Mouse (Mus musculus): ENCODE data around the gene Nfyb. TPM values are rescaled to one million over a fixed set of nuclear protein-coding genes. Genes with fewer than 3 reads are reported as not detected.
A peak's percentile ranks its signal among the peaks of the same experiment; 100 is the strongest.

Nfyb gene
- polyA plus RNA-seq, 1 experiment from 2014 or later, result 43.5 TPM

GRCm38 (mm10) chr10:82756466-82756865, 7.5 kb downstream of the Nfyb start:
- H3K4me3 ChIP-seq, result no peak overlapping the region
- ATAC-seq (ENCODE audit: insufficient number of reproducible peaks, low FRiP score, low TSS enrichment, low read depth), result no peak
- WGBS, result 84% methylated on average over 9 of the region's 9 CpGs
- H3K9ac ChIP-seq, result no peak overlapping the region
- H3K27ac ChIP-seq, result no peak overlapping the region
- H3K9me3 ChIP-seq, result no peaks in the 10 kb centered on the region
- peaks cover 93% of the 10 kb centered on the region for H3K36me3 ChIP-seq
- H3K4me2 ChIP-seq, result no peak overlapping the region
- H3K4me1 ChIP-seq, result peaks cover 23% of the 10 kb centered on the region
- H3K27me3 ChIP-seq, result no peaks in the 10 kb centered on the region

- H3K4me2 ChIP-seq, result no peak overlapping the region
- peaks cover 97% of the 10 kb centered on the region for H3K36me3 ChIP-seq
- H3K27ac ChIP-seq, result no peak overlapping the region
- peaks cover 13% of the 10 kb centered on the region; the same call in 1 of the 2 replicates for H3K4me1 ChIP-seq
- H3K9ac ChIP-seq, result no peak overlapping the region
- H3K9me3 ChIP-seq, result no peaks in the 10 kb centered on the region
- no peak for ATAC-seq (ENCODE audit: insufficient number of reproducible peaks, low FRiP score, low TSS enrichment, low read depth)
- 95% methylated on average over 11 of the region's 11 CpGs for WGBS
- no peaks in the 10 kb centered on the region for H3K27me3 ChIP-seq
- no peak overlapping the region for H3K4me3 ChIP-seq
Observed at GRCm38 (mm10) chr10:82755213-82755890, 8.6 kb downstream of the Nfyb start.

GRCm38 (mm10) chr10:82754642-82755041, 9.3 kb downstream of the Nfyb start:
- H3K4me3 ChIP-seq, result no peak overlapping the region
- no peaks in the 10 kb centered on the region for H3K9me3 ChIP-seq
- H3K27ac ChIP-seq, result no peak overlapping the region
- H3K36me3 ChIP-seq, result peaks cover 92% of the 10 kb centered on the region
- 100% methylated on average over 1 of the region's 1 CpGs for WGBS
- H3K9ac ChIP-seq, result no peak overlapping the region
- peaks cover 8% of the 10 kb centered on the region; the same call in 1 of the 2 replicates for H3K4me1 ChIP-seq
- no peaks in the 10 kb centered on the region for H3K27me3 ChIP-seq
- no peak overlapping the region for H3K4me2 ChIP-seq
- no peak for ATAC-seq (ENCODE audit: insufficient number of reproducible peaks, low FRiP score, low TSS enrichment, low read depth)

GRCm38 (mm10) chr10:82752921-82753320, 11.0 kb downstream of the Nfyb start:
- no peak for ATAC-seq (ENCODE audit: insufficient number of reproducible peaks, low FRiP score, low TSS enrichment, low read depth)
- no peaks in the 10 kb centered on the region for H3K27me3 ChIP-seq
- WGBS, result 87% methylated on average over 3 of the region's 3 CpGs
- no peak overlapping the region for H3K9ac ChIP-seq
- no peaks in the 10 kb centered on the region for H3K9me3 ChIP-seq
- peaks cover 91% of the 10 kb centered on the region for H3K36me3 ChIP-seq
- peaks cover 8% of the 10 kb centered on the region; the same call in 1 of the 2 replicates for H3K4me1 ChIP-seq
- H3K4me2 ChIP-seq, result no peak overlapping the region
- no peak overlapping the region for H3K4me3 ChIP-seq
- no peak overlapping the region for H3K27ac ChIP-seq

GRCm38 (mm10) chr10:82750778-82751177, 13.2 kb downstream of the Nfyb start:
- Histone ChIP-seq H3K9me3 (no peaks in the 10 kb centered on the region), H3K27me3 (no peaks in the 10 kb centered on the region), H3K9ac (no peak overlapping the region), H3K27ac (no peak overlapping the region), H3K4me2 (no peak overlapping the region), H3K4me1 (no peaks in the 10 kb centered on the region), H3K36me3 (peaks cover 88% of the 10 kb centered on the region), H3K4me3 (no peak overlapping the region)
- WGBS, result 89% methylated on average over 6 of the region's 6 CpGs
- no peak for ATAC-seq (ENCODE audit: insufficient number of reproducible peaks, low FRiP score, low TSS enrichment, low read depth)

GRCm38 (mm10) chr10:82746988-82747850, 16.7 kb downstream of the Nfyb start:
- Histone ChIP-seq H3K36me3 (peaks cover 75% of the 10 kb centered on the region), H3K9ac (no peak overlapping the region), H3K4me2 (no peak overlapping the region), H3K27me3 (no peaks in the 10 kb centered on the region), H3K4me1 (no peaks in the 10 kb centered on the region), H3K9me3 (no peaks in the 10 kb centered on the region), H3K27ac (no peak overlapping the region), H3K4me3 (no peak overlapping the region)
- ATAC-seq (ENCODE audit: insufficient number of reproducible peaks, low FRiP score, low TSS enrichment, low read depth), result no peak
- 86% methylated on average over 15 of the region's 15 CpGs for WGBS

- Histone ChIP-seq H3K27ac (no peak overlapping the region), H3K4me3 (no peak overlapping the region), H3K36me3 (peaks cover 62% of the 10 kb centered on the region), H3K27me3 (no peaks in the 10 kb centered on the region), H3K4me1 (no peaks in the 10 kb centered on the region), H3K9me3 (no peaks in the 10 kb centered on the region), H3K9ac (no peak overlapping the region), H3K4me2 (no peak overlapping the region)
- ATAC-seq (ENCODE audit: insufficient number of reproducible peaks, low FRiP score, low TSS enrichment, low read depth), result no peak
- WGBS, result 94% methylated on average over 5 of the region's 5 CpGs
Observed at GRCm38 (mm10) chr10:82745301-82745700, 18.6 kb downstream of the Nfyb start.

- 88% methylated on average over 6 of the region's 6 CpGs for WGBS
- Histone ChIP-seq H3K9ac (no peak overlapping the region), H3K4me1 (no peaks in the 10 kb centered on the region)
Observed at GRCm38 (mm10) chr10:82744296-82744695, 19.6 kb downstream of the Nfyb start.

GRCm38 (mm10) chr10:82742578-82742977, 21.4 kb downstream of the Nfyb start:
- no peak overlapping the region for H3K9ac ChIP-seq
- no peak overlapping the region for H3K27ac ChIP-seq
- H3K36me3 ChIP-seq, result peaks cover 62% of the 10 kb centered on the region
- ATAC-seq (ENCODE audit: insufficient number of reproducible peaks, low FRiP score, low TSS enrichment, low read depth), result no peak
- H3K27me3 ChIP-seq, result no peaks in the 10 kb centered on the region
- no peaks in the 10 kb centered on the region for H3K9me3 ChIP-seq
- H3K4me1 ChIP-seq, result no peaks in the 10 kb centered on the region
- WGBS, result 83% methylated on average over 1 of the region's 1 CpGs
- H3K4me2 ChIP-seq, result no peak overlapping the region
- no peak overlapping the region for H3K4me3 ChIP-seq

More at GRCm38 (mm10) chr10:82744296-82744695, 19.6 kb downstream of the Nfyb start:
- H3K27me3 ChIP-seq, result no peaks in the 10 kb centered on the region
- no peak for ATAC-seq (ENCODE audit: insufficient number of reproducible peaks, low FRiP score, low TSS enrichment, low read depth)
- no peak overlapping the region for H3K27ac ChIP-seq
- H3K4me2 ChIP-seq, result no peak overlapping the region
- H3K36me3 ChIP-seq, result peaks cover 66% of the 10 kb centered on the region
- H3K4me3 ChIP-seq, result no peak overlapping the region
- no peaks in the 10 kb centered on the region for H3K9me3 ChIP-seq

- Histone ChIP-seq H3K27me3 (no peaks in the 10 kb centered on the region), H3K9ac (no peak overlapping the region), H3K9me3 (no peaks in the 10 kb centered on the region), H3K4me1 (no peaks in the 10 kb centered on the region), H3K36me3 (peaks cover 58% of the 10 kb centered on the region), H3K4me2 (no peak overlapping the region), H3K27ac (no peak overlapping the region), H3K4me3 (no peak overlapping the region)
- no peak for ATAC-seq (ENCODE audit: insufficient number of reproducible peaks, low FRiP score, low TSS enrichment, low read depth)
- WGBS, result 92% methylated on average over 4 of the region's 4 CpGs
Observed at GRCm38 (mm10) chr10:82741876-82742275, 22.1 kb downstream of the Nfyb start.

GRCm38 (mm10) chr10:82741354-82741753, 22.6 kb downstream of the Nfyb start:
- Histone ChIP-seq H3K9ac (no peak overlapping the region), H3K27ac (no peak overlapping the region), H3K4me3 (no peak overlapping the region), H3K4me2 (no peak overlapping the region), H3K27me3 (no peaks in the 10 kb centered on the region), H3K36me3 (peaks cover 53% of the 10 kb centered on the region), H3K9me3 (no peaks in the 10 kb centered on the region), H3K4me1 (no peaks in the 10 kb centered on the region)
- ATAC-seq (ENCODE audit: insufficient number of reproducible peaks, low FRiP score, low TSS enrichment, low read depth), result no peak
- 85% methylated on average over 8 of the region's 8 CpGs for WGBS

- peak; percentile 54; the same call in 1 of the 2 replicates for ATAC-seq (ENCODE audit: insufficient number of reproducible peaks, low FRiP score, low TSS enrichment, low read depth)
- under 1% methylated on average over 48 of the region's 59 CpGs for WGBS
Observed at GRCm38 (mm10) chr10:82699296-82699941, 64.5 kb downstream of the Nfyb start.

More at GRCm38 (mm10) chr10:82699296-82699941, 64.5 kb downstream of the Nfyb start:
- H3K27me3 ChIP-seq, result no peaks in the 10 kb centered on the region
- peak overlapping the region; percentile 91 for H3K4me3 ChIP-seq
- H3K9ac ChIP-seq, result peak overlapping the region; percentile 71
- no peaks in the 10 kb centered on the region for H3K9me3 ChIP-seq
- peaks cover 16% of the 10 kb centered on the region for H3K36me3 ChIP-seq
- peak overlapping the region; percentile 64 for H3K4me2 ChIP-seq
- H3K27ac ChIP-seq, result peak overlapping the region; percentile 71
- H3K4me1 ChIP-seq, result peaks cover 9% of the 10 kb centered on the region
